Mouse (Mus musculus) liver, embryonic 14.5 days (tissue): ENCODE results near the gene Lmbrd1.

Experiments used
- CTCF ChIP-seq: IDR thresholded peaks from 2 replicates; pipeline ENCODE4 v1.5.1; 2016; ENCODE audit warnings: antibody characterized with exemption, low read depth, control low read depth
- EP300 ChIP-seq: IDR thresholded peaks from 2 replicates; pipeline ENCODE4 v1.6.1; 2016; ENCODE audit warnings: antibody characterized with exemption, low read depth

DNA sequence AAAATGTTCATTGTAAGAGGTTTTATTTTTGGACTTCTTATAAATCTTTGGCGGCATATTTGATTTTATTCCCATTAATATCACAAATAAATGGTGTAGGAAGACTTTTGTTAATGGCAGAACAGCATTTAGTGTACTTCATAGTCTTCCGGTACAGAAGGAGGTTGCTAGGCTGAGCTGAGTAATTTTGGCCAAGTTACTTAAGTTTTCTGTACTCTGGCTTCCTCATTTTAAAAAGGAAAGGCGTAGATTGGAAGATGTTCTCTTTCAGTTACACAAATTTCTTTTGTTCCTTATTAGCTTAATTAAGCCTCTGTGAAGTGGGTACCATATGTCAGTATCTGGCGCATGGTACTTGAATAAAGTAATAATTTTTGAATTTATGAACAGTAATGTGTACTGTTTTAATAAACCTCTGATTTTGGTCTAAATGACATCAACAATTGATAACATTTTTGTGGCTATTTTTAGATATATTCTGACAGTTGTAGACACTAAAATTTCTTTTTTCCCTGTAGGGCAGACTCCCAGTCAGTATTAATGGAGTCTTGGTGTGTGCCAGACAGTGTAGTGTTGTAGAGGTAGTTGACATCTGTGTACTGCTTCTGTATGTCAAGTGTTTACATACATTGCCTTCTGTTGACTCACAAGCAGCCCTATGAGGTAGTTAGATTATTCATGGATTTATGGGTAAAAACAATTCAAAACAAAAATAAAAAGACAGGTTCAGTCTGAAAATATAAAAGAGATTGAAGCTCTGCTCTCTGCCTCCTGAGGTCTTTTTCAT is 8.0 kb downstream of the Lmbrd1 start:
- TF ChIP-seq CTCF (no peak), EP300 (no peak)
